Mouse (Mus musculus): ENCODE measurements around the gene Gm6890. TPM values are rescaled to one million over a fixed set of nuclear protein-coding genes. Genes with fewer than 3 reads are reported as not detected.
"Not testable (repeated sequence)": the region's sequence is repeated elsewhere in the genome, so short reads cannot be mapped to it uniquely, and the experiment has no call there.

Gm6890 gene
- not detected in 2 replicates for polyA plus RNA-seq (2016; fragmentation: Nextera tagmentation; extraction: Ambion mirVana)

DNA sequence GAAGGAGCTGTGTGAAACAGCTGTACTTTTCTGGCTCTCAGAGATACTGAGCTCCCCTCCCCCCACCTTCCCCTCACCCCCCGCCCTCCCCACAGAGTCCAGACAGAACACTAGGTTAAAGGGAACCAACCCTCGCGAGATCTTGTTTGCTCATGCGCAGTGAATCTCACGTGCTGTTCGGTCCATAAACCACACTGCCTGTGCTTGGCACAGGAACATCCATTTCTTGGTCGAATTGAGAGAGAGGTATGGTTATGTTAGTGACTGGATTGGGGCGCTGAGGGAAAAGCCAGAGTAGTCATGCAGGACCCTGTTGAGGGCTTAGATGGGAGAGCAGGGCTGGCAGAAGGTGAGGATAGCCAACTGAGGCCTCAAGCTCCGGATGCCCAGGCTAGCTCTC, at the start of gene Gm6890:
TSS of gene Gm6890 (plus strand) at position 301 of the 400 bp plus-strand sequence.
- not testable (repeated sequence) for H3K27ac ChIP-seq (replicated peaks); H3K4me1 ChIP-seq; H3K27me3 ChIP-seq (replicated peaks; ENCODE audit: low read depth, poor library complexity, severe bottlenecking); DNase-seq (ENCODE audit: low spot score); H3K36me3 ChIP-seq (replicated peaks); H3K4me3 ChIP-seq; H3K9me3 ChIP-seq
- 92% methylated on average over 9 of the region's 9 CpGs for WGBS

DNA sequence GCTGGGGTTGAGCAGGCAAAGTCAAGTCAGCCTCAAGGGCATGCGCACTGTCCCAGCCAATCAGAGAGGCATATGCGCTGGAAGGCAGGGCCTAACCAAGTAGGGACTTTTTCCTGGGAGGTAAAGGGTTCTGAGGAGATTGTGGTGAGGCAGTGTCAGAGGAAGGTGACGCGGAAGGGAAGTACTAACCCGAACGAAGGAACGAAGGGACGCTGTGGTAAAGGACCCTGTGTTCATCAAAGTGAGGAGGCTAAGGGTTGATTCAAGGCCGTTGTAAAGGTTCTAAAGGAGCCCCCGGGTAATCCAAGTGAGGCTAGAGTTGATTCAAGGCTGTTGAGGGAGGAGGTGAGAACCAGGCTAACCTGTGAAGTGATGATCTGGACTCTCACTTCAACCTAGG, 14.5 kb upstream of the Gm6890 start:
- WGBS, result 90% methylated on average over 10 of the region's 10 CpGs
- H3K9me3 ChIP-seq; DNase-seq (ENCODE audit: low spot score): not testable (repeated sequence)

DNA sequence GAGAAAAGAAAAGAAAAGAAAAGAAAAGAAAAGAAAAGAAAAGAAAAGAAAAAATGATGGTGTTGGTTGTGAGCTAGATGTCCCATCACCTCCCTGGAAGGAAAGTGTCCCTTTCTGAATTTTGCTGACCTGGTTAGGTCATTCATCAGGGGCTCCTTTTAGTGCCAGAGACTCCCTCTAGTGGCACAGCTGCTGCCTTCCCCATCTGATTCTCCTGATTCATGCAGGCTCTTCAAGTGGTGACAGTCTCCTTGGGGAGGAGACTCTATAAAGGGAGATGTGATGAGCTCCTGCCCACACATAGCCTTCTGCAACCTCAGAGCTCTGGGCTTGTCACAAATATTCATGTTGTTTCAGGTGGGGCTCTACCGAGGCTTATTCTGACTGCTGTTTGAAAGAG, 30.0 kb downstream of the Gm6890 start:
- H3K36me3 ChIP-seq (replicated peaks); DNase-seq (ENCODE audit: low spot score); H3K27ac ChIP-seq (replicated peaks); H3K4me1 ChIP-seq; H3K9me3 ChIP-seq; H3K4me3 ChIP-seq; H3K27me3 ChIP-seq (replicated peaks; ENCODE audit: low read depth, poor library complexity, severe bottlenecking): not testable (repeated sequence)
- 80% methylated on average over 1 of the region's 1 CpGs for WGBS

More for the DNA sequence above, 14.5 kb upstream of the Gm6890 start:
- not testable (repeated sequence) for H3K27me3 ChIP-seq (replicated peaks; ENCODE audit: low read depth, poor library complexity, severe bottlenecking); H3K27ac ChIP-seq (replicated peaks); H3K4me3 ChIP-seq; H3K36me3 ChIP-seq (replicated peaks); H3K4me1 ChIP-seq

Other genes starting within 250 kb of the Gm6890 start
- not detected in 2 replicates for gene Olfr1326-ps1, start 166.0 kb upstream of the Gm6890 start, polyA plus RNA-seq (2016; fragmentation: Nextera tagmentation; extraction: Ambion mirVana)
- gene Olfr1325, start 148.2 kb upstream of the Gm6890 start, polyA plus RNA-seq (2016; fragmentation: Nextera tagmentation; extraction: Ambion mirVana), result not detected in 2 replicates
- not detected in 2 replicates for gene Gm5640, start 95.3 kb upstream of the Gm6890 start, polyA plus RNA-seq (2016; fragmentation: Nextera tagmentation; extraction: Ambion mirVana)
- not detected in 2 replicates for gene Gm5936, start 96.3 kb downstream of the Gm6890 start, polyA plus RNA-seq (2016; fragmentation: Nextera tagmentation; extraction: Ambion mirVana)